Mouse (Mus musculus): Measurements from ENCODE around the gene Ralgps1. TPM values are rescaled to one million over a fixed set of nuclear protein-coding genes. Genes with fewer than 3 reads are reported as not detected.

The Ralgps1 gene
- polyA plus RNA-seq, 1 experiment from 2014 or later = 5.2 TPM

DNA sequence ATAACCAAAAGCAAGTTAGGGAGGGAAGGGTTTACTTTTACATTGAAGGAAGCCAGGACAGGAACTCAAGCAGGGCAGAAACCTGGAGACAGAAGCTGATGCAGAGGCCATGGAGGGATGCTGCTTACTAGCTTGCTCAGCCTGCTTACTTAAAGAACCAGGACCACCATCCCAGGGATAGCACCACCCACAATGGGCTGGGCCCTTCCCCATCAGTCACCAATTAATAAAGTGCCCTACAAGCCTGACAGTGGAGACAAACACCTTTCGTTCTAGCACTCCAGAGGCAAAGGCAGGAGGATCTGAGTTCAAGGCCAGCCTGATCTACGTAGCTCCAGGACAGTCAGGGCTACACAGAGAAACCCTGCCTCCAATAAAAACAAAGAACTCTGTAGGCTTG, 23.8 kb upstream of the Ralgps1 start:
- Histone ChIP-seq H3K4me2 (no peak overlapping the region), H3K36me3 (no peaks in the 10 kb centered on the region), H3K9me3 (0 out of 2 replicates have a peak, but pooled peaks cover under 1% of the 10 kb centered on the region), H3K4me3 (replicated peaks) (no peak overlapping the region), H3K9ac (replicated peaks) (no peak overlapping the region), H3K4me1 (replicated peaks) (0 out of 2 replicates have a peak, but pooled peaks cover 3% of the 10 kb centered on the region), H3K27ac (no peak overlapping the region), H3K27me3 (no peaks in the 10 kb centered on the region)
- no peak for ATAC-seq (ENCODE audit: insufficient number of reproducible peaks, insufficient read depth, low FRiP score, low TSS enrichment, low read depth)
- WGBS = 85% methylated on average over 2 of the region's 2 CpGs

DNA sequence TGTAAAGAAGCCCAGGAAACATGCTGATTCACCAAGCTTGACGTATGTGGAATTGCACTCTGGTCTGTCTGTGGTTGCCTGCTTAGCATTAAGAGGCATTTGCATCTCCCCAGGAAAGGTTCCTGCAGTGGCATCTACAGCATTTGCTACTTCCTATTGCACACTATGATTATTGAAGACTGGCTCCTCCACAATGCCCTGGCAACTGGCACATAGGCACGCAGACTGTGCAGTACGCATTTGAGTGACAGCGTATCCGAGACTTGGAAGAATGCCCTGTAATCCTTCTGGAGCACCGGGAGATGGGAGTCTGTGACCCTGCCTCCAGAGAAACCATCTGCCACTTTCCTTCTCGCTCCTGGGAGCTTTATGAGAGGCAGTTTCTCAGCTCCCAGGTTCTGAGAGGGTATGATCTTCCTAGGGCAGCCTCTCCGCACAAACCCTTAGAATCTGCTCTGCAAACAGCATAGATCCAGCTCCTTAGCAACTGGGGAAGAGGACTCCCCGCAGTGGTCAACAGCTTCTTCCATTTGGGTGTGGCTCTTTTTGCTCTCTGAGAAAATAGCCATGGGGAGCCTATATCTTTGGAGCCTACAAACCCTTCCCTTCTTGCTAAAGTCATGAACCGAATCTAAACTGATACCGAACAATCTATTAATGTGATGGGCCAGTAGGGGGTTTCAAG, 22.8 kb upstream of the Ralgps1 start:
- Histone ChIP-seq H3K9me3 (peaks cover 7% of the 10 kb centered on the region; the same call in 1 of the 2 replicates), H3K36me3 (no peaks in the 10 kb centered on the region), H3K4me2 (no peak overlapping the region), H3K27ac (no peak overlapping the region), H3K27me3 (no peaks in the 10 kb centered on the region), H3K4me1 (replicated peaks) (0 out of 2 replicates have a peak, but pooled peaks cover 3% of the 10 kb centered on the region), H3K9ac (replicated peaks) (no peak overlapping the region), H3K4me3 (replicated peaks) (no peak overlapping the region)
- no peak for ATAC-seq (ENCODE audit: insufficient number of reproducible peaks, insufficient read depth, low FRiP score, low TSS enrichment, low read depth)
- 81% methylated on average over 11 of the region's 11 CpGs for WGBS

DNA sequence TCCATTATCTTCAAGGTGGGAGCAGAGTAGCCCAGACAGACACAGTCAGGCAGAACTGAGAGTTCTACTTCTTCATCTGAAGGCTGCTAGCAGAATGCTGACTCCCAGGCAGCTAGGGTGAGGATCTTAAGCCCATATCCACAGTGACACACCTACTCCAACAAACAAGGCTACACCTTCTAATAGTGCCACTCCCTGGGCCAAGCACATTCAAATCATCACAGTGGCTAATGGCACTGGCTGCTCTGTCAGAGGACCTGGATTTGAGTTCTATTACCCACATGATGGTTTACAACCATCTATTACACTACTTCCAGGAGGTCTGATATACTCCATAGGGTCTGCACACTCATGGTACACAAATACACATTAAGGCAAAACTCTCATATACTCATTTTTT, 21.7 kb upstream of the Ralgps1 start:
- Histone ChIP-seq H3K27ac (no peak overlapping the region), H3K27me3 (no peaks in the 10 kb centered on the region), H3K36me3 (no peaks in the 10 kb centered on the region), H3K4me2 (no peak overlapping the region), H3K4me3 (replicated peaks) (no peak overlapping the region), H3K9me3 (peaks cover 7% of the 10 kb centered on the region; the same call in 1 of the 2 replicates), H3K4me1 (replicated peaks) (0 out of 2 replicates have a peak, but pooled peaks cover 3% of the 10 kb centered on the region), H3K9ac (replicated peaks) (no peak overlapping the region)
- no peak for ATAC-seq (ENCODE audit: insufficient number of reproducible peaks, insufficient read depth, low FRiP score, low TSS enrichment, low read depth)

DNA sequence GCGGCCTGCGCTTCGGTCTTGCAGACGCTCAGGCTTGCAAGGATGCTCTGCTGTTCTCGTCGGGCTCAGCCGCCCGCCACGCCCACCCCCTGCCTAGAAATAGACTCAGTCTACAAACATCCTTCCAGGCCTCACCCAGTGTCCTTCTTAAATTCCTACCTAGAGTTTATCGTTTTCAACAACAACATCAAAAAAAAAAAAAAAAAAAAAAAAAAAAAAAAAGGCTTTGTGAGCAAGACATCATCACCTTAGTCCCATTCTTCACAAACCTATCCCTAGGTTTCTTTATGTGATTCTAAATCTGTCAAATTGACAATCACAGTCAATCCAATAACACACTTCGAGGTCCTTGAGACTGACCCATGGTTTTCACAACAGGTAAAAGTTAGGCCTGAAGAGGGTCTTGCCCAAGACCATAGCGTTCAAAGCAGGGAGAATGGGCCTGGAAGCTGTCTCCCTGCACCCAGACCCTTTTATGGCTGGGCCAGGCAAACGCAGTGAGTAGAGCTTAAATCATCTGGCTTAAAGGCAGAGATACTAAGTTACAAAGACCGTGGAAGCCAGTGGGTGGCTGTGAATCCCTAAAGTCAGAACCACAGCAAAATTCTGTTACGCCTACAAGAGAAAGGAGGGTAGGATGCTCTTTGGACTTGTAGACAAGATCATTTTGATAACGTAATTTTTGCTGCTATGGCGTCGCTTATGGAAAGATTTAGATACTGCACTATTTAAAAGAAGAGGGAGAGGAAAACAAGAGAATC, 542 bp upstream of the Ralgps1 start:
- Histone ChIP-seq H3K4me3 (replicated peaks) (peak overlapping the region; percentile 70), H3K36me3 (no peaks in the 10 kb centered on the region), H3K27me3 (no peaks in the 10 kb centered on the region; the same call in 1 of the 2 replicates), H3K9me3 (no peaks in the 10 kb centered on the region; the same call in 1 of the 2 replicates), H3K4me2 (peak overlapping the region; percentile 77), H3K9ac (replicated peaks) (0 out of 2 replicates have a peak overlapping the region, but pooled peaks have one; percentile 48), H3K4me1 (replicated peaks) (peaks cover 7% of the 10 kb centered on the region), H3K27ac (no peak overlapping the region)
- 32% methylated on average over 18 of the region's 18 CpGs for WGBS
- no peak for ATAC-seq (ENCODE audit: insufficient number of reproducible peaks, insufficient read depth, low FRiP score, low TSS enrichment, low read depth)

DNA sequence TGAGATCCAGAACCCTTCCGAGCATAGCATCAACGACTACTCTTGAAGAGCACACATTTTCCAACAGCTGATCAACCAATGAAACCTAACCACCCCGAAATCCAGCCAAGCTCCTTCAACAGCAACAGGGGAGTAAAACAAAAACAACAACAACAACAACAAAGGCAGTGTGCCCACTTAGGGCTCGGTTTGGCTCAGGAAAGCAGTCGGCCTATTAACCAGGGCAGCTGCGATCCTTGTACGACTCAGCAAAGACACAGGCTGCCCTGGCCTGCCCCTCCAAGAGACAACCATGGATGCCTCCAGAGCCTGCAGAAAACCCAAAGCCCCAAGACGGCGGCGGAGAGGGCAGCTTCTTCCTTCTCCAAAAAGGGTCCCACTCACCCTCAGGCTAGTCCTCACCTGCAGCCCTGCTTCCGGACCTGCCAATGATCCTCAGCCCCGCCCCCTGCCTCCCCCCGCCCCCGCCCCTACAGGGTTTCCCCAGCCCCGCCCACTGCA, 960 bp downstream of the Ralgps1 start:
- Histone ChIP-seq H3K9me3 (no peaks in the 10 kb centered on the region), H3K9ac (replicated peaks) (0 out of 2 replicates have a peak overlapping the region, but pooled peaks have one; percentile 48), H3K27ac (no peak overlapping the region), H3K4me2 (peak overlapping the region; percentile 77), H3K36me3 (no peaks in the 10 kb centered on the region), H3K27me3 (no peaks in the 10 kb centered on the region; the same call in 1 of the 2 replicates), H3K4me1 (replicated peaks) (peaks cover 7% of the 10 kb centered on the region), H3K4me3 (replicated peaks) (peak overlapping the region; percentile 70)
- 16% methylated on average over 13 of the region's 15 CpGs for WGBS
- ATAC-seq (ENCODE audit: insufficient number of reproducible peaks, insufficient read depth, low FRiP score, low TSS enrichment, low read depth) = no peak

DNA sequence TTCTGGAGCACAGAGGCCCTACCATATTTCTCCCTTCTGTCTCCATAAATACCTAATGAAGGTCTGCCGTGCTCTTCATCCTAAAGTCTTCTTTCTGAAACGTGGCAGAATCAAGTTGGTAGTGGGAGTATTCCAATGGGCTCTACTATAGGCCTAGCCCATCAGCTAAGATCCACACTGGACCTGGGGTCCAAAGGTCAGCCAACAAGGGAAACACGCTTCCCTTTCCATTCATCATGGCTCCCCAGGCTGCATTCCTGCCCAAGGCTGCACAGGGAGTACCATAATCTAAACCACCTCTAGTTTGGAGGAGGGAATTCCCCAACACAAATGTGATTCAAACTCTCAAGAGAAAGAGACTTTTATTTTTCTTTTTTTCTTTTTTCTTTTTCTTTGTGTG, 1.8 kb downstream of the Ralgps1 start:
- Histone ChIP-seq H3K4me2 (no peak overlapping the region), H3K4me3 (replicated peaks) (no peak overlapping the region), H3K36me3 (no peaks in the 10 kb centered on the region), H3K27me3 (no peaks in the 10 kb centered on the region; the same call in 1 of the 2 replicates), H3K4me1 (replicated peaks) (peaks cover 7% of the 10 kb centered on the region), H3K27ac (no peak overlapping the region), H3K9ac (replicated peaks) (no peak overlapping the region), H3K9me3 (no peaks in the 10 kb centered on the region)
- WGBS = 77% methylated on average over 3 of the region's 3 CpGs
- ATAC-seq (ENCODE audit: insufficient number of reproducible peaks, insufficient read depth, low FRiP score, low TSS enrichment, low read depth) = no peak

DNA sequence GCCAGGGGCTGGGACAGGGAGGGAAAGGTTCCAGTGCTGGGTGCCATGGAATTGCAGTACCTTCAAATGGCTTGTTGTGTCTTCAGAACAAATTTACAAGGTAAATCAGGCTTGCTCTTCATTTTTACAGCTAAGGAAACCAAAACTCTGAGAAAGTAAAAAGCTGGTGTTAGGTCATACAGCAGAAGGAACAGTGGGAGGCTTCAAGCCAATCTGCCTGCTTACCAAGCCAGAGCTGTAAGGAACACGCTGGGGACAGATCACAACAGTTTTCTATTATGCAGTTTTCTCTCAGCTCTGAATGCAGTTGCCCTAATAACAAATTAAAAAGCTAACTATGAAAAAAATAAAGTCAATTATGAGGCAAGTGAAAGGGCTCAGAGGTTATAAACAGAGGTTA, 2.8 kb downstream of the Ralgps1 start:
- H3K4me2 ChIP-seq = no peak overlapping the region
- no peak for ATAC-seq (ENCODE audit: insufficient number of reproducible peaks, insufficient read depth, low FRiP score, low TSS enrichment, low read depth)
- H3K9me3 ChIP-seq = no peaks in the 10 kb centered on the region
- H3K27ac ChIP-seq = no peak overlapping the region
- WGBS = 85% methylated on average over 1 of the region's 1 CpGs
- no peak overlapping the region for H3K9ac ChIP-seq (replicated peaks)
- H3K4me3 ChIP-seq (replicated peaks) = no peak overlapping the region
- H3K27me3 ChIP-seq = no peaks in the 10 kb centered on the region; the same call in 1 of the 2 replicates
- no peaks in the 10 kb centered on the region for H3K36me3 ChIP-seq
- peaks cover 7% of the 10 kb centered on the region for H3K4me1 ChIP-seq (replicated peaks)

DNA sequence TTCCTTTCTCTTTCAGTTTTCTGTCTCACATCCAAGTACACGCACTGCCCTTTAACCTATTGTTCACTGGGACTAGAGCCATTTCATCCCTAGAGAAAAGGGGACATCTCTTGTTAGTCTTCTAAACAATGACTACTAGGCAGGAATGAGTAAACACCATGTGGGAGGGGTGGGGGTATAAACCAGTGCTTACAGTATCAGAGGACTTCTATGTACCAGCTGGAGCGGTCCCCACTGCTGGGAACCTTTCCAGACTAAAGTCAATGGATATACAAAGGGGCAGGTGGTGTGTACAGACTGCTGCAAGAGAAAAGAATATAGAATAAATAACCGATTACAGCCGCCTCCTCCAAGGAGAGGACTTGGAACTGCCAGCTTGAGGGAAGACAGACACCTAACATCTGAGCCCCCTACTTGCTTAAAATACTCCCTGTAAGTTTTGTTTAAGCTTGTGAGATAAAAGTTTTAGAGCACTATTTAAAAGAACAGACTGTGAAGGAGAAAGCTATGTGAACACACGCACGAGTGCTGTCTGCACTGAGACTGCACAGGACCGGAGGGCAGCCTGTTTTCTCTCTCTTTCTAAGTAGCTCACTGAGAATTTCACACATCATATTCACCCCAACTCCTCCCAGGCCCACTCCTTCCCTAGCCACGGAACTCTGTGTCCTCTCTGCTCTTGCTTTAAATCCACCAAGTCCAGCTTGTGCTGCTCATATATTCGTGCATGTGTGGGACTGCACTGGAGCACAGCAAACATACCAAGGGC, 5.4 kb downstream of the Ralgps1 start:
- H3K4me2 ChIP-seq = no peak overlapping the region
- no peak for ATAC-seq (ENCODE audit: insufficient number of reproducible peaks, insufficient read depth, low FRiP score, low TSS enrichment, low read depth)
- WGBS = 74% methylated on average over 9 of the region's 9 CpGs
- peaks cover 11% of the 10 kb centered on the region for H3K4me1 ChIP-seq (replicated peaks)
- no peak overlapping the region for H3K9ac ChIP-seq (replicated peaks)
- H3K27ac ChIP-seq = no peak overlapping the region
- no peak overlapping the region for H3K4me3 ChIP-seq (replicated peaks)
- H3K36me3 ChIP-seq = no peaks in the 10 kb centered on the region
- H3K27me3 ChIP-seq = no peaks in the 10 kb centered on the region; the same call in 1 of the 2 replicates
- no peaks in the 10 kb centered on the region for H3K9me3 ChIP-seq

DNA sequence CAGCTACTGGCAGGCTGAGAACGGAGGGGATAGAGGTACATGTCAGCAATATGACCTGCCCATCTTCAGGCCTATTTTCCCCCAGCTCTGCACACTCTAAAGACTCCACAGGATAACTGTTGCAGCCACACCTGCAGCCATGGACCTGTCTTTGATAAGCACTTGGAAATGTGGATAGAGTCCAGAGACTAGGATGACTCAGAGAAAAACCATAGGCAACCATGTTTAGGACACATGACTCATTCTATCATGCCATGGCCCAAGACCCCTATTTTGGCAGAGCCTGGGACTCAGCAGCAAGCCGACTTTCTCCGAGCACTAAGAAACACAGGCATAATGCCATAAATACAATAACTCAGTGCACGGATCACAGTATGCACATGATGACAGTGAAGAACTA, 6.6 kb downstream of the Ralgps1 start:
- Histone ChIP-seq H3K4me1 (replicated peaks) (0 out of 2 replicates have a peak, but pooled peaks cover 7% of the 10 kb centered on the region), H3K27me3 (no peaks in the 10 kb centered on the region; the same call in 1 of the 2 replicates), H3K9ac (replicated peaks) (no peak overlapping the region), H3K4me3 (replicated peaks) (no peak overlapping the region), H3K9me3 (no peaks in the 10 kb centered on the region), H3K36me3 (no peaks in the 10 kb centered on the region), H3K4me2 (no peak overlapping the region), H3K27ac (no peak overlapping the region)
- WGBS = 89% methylated on average over 4 of the region's 4 CpGs
- no peak for ATAC-seq (ENCODE audit: insufficient number of reproducible peaks, insufficient read depth, low FRiP score, low TSS enrichment, low read depth)

DNA sequence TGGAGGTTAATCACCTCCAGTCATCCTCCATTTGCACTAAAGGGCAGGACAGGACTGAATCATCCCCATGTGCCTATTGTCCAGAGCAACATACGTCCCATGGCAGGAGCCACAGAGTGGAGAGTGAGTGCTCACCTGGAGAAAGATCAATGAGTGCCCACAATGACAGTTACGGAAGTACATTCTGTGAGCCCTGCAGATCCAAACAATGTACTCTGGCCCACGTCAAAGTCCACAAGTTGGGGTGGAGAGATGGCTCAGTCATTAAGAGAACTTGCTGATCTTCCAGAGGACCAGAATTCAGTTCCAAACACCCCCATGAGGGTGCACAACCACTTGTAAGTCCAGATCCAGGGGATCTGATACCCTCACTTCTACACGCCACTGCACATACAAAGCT, 7.4 kb downstream of the Ralgps1 start:
- ATAC-seq (ENCODE audit: insufficient number of reproducible peaks, insufficient read depth, low FRiP score, low TSS enrichment, low read depth) = no peak
- Histone ChIP-seq H3K4me3 (replicated peaks) (no peak overlapping the region), H3K9ac (replicated peaks) (no peak overlapping the region), H3K4me1 (replicated peaks) (0 out of 2 replicates have a peak, but pooled peaks cover 7% of the 10 kb centered on the region), H3K9me3 (no peaks in the 10 kb centered on the region), H3K27ac (no peak overlapping the region), H3K4me2 (no peak overlapping the region), H3K27me3 (no peaks in the 10 kb centered on the region), H3K36me3 (no peaks in the 10 kb centered on the region)
- 81% methylated on average over 4 of the region's 4 CpGs for WGBS

Data from limb, embryonic 12.5 days (tissue).